Mouse (Mus musculus): ENCODE measurements around the gene Cdon. TPM values are rescaled to one million over a fixed set of nuclear protein-coding genes. Genes with fewer than 3 reads are reported as not detected.

Cdon gene
- total RNA-seq (2014; rRNA removed) (0.37 and 0.87 TPM in 2 replicates), polyA plus RNA-seq (2012; rRNA removed) (0.49 and 0.50 TPM in 2 replicates)

- Histone ChIP-seq H3K4me1 (ENCODE audit: control insufficient read depth, insufficient read depth, low read length) (peaks cover 3% of the 10 kb centered on the region; the same call in 1 of the 2 replicates), H3K36me3 (ENCODE audit: control insufficient read depth, insufficient read depth, low read length) (no peaks in the 10 kb centered on the region), H3K4me3 (ENCODE audit: insufficient read depth, low read depth, low read length) (peak within 1 kb of the TSS; percentile 99), H3K27ac (replicated peaks; ENCODE audit: insufficient read depth, low read depth, low read length) (peak within 1 kb of the TSS; percentile 99), H3K27me3 (ENCODE audit: control insufficient read depth, insufficient read depth, low read length) (no peaks in the 10 kb centered on the region), H3K79me2 (ENCODE audit: control insufficient read depth, insufficient read depth, low read length) (peaks cover 3% of the 10 kb centered on the region; the same call in 1 of the 2 replicates), H3K9ac (ENCODE audit: low read depth, low read length) (peak within 1 kb of the TSS; percentile 100)
- no peak for TF ChIP-seq POLR2A (IDR thresholded peaks at IDR 0.05; ENCODE audit: extremely low read depth, insufficient read depth, low read length)
- no peak for TF ChIP-seq CTCF (IDR thresholded peaks at IDR 0.05; ENCODE audit: low read depth, low read length)
- under 1% methylated on average over 70 of the region's 97 CpGs for WGBS
- peak; percentile 67 for DNase-seq (ENCODE audit: extremely low read depth, low read depth, low spot score)
These were observed at the start of gene Cdon for GRCm38 (mm10) chr9:35420805-35421719. Cdon (plus strand) TSS chr9:35421128.

DNA sequence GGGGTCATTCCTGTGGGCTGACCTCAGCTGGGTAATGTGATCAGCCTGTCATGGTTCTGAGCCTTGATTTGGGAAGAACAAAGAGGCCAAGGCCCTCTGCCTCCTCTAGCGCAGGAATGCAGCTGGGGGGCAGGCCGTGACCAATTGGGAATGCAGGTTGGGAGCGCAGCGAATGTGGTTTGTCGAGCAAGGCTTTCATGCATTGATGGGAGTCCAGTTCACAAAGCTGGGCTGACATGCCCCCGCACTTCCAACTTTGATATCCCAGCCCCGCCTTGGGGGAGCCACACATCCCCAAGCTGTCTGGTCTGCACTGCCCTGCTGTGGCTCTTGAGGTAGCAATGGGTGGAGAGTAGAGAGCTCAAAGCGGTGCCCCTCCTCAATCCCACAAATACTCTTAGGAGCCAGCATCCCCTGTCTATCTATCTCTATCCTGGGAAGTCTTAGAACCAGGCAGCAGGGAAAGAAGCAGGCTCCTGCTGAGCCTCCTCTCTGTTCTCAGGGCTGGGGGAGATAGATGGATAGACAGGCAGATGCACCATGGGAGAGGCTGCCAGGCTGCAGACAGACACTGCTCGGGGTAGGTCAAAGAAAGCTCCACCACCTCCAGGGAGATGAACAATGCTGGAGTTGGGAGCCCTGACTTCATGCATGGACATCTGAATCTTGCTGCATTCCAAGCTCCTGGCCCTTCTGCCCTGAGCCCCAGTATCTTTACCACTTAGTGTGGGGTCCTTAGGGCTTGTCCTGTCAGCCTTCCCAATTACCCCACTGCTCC is 48.4 kb upstream of the Cdon start:
- Histone ChIP-seq H3K27ac (replicated peaks; ENCODE audit: insufficient read depth, low read depth, low read length) (no peak overlapping the region), H3K36me3 (ENCODE audit: control insufficient read depth, insufficient read depth, low read length) (no peaks in the 10 kb centered on the region), H3K79me2 (ENCODE audit: control insufficient read depth, insufficient read depth, low read length) (no peaks in the 10 kb centered on the region), H3K4me3 (ENCODE audit: insufficient read depth, low read depth, low read length) (no peak overlapping the region), H3K4me1 (ENCODE audit: control insufficient read depth, insufficient read depth, low read length) (no peaks in the 10 kb centered on the region), H3K9ac (ENCODE audit: low read depth, low read length) (no peak overlapping the region), H3K27me3 (ENCODE audit: control insufficient read depth, insufficient read depth, low read length) (no peaks in the 10 kb centered on the region)
- DNase-seq (ENCODE audit: extremely low read depth, low read depth, low spot score) = no peak
- TF ChIP-seq CTCF (IDR thresholded peaks at IDR 0.05; ENCODE audit: low read depth, low read length) (no peak), POLR2A (IDR thresholded peaks at IDR 0.05; ENCODE audit: extremely low read depth, insufficient read depth, low read length) (no peak)
- 68% methylated on average over 9 of the region's 9 CpGs for WGBS

DNA sequence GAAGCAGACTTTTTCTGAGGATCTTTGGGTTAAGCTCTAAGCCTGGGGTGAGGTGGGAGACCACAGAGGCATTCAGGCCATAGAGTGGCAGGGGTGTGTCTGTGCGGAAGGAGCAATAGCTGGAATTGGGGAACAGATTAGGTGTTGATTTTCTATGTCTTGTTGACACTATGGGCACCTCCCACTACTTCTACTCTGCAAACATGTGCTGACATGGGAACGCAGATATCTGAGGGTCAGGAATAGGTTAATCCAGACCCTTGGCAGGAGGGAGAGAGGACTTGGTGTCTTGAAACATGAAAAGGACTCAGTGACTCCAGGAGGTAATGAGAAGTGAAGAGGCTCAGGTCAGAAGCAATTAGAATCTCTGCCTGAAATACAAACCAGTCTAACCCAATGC is 43.0 kb upstream of the Cdon start:
- Histone ChIP-seq H3K9ac (ENCODE audit: low read depth, low read length) (no peak overlapping the region), H3K27ac (replicated peaks; ENCODE audit: insufficient read depth, low read depth, low read length) (no peak overlapping the region), H3K4me1 (ENCODE audit: control insufficient read depth, insufficient read depth, low read length) (no peaks in the 10 kb centered on the region), H3K27me3 (ENCODE audit: control insufficient read depth, insufficient read depth, low read length) (no peaks in the 10 kb centered on the region), H3K4me3 (ENCODE audit: insufficient read depth, low read depth, low read length) (no peak overlapping the region), H3K36me3 (ENCODE audit: control insufficient read depth, insufficient read depth, low read length) (no peaks in the 10 kb centered on the region), H3K79me2 (ENCODE audit: control insufficient read depth, insufficient read depth, low read length) (no peaks in the 10 kb centered on the region)
- no peak for DNase-seq (ENCODE audit: extremely low read depth, low read depth, low spot score)
- 66% methylated on average over 2 of the region's 2 CpGs for WGBS
- TF ChIP-seq CTCF (IDR thresholded peaks at IDR 0.05; ENCODE audit: low read depth, low read length) (no peak), POLR2A (IDR thresholded peaks at IDR 0.05; ENCODE audit: extremely low read depth, insufficient read depth, low read length) (no peak)

DNA sequence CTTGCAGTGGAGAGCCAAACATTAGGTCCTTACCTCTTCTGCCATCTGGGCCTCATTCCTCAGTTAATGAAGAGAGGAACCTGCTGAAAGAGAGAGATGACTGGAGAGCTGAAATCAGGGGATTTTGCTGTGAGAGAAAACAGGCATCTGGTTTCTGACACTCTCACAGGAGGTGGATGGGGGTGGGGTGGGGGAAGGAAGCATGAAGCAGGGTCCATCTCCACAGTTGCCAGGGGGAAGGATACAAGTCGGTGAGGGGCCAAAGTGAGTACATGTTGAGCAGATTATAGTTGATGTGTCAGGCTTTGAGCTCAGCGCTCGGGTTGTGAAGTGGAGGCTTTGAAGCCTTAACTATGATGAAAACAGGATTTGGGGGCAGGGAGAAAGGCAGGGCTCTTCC is 41.9 kb upstream of the Cdon start:
- no peaks in the 10 kb centered on the region for H3K27me3 ChIP-seq (ENCODE audit: control insufficient read depth, insufficient read depth, low read length)
- no peaks in the 10 kb centered on the region for H3K79me2 ChIP-seq (ENCODE audit: control insufficient read depth, insufficient read depth, low read length)
- 80% methylated on average over 3 of the region's 3 CpGs for WGBS
- no peak for DNase-seq (ENCODE audit: extremely low read depth, low read depth, low spot score)
- H3K4me3 ChIP-seq (ENCODE audit: insufficient read depth, low read depth, low read length) = no peak overlapping the region
- H3K9ac ChIP-seq (ENCODE audit: low read depth, low read length) = no peak overlapping the region
- H3K27ac ChIP-seq (replicated peaks; ENCODE audit: insufficient read depth, low read depth, low read length) = no peak overlapping the region
- TF ChIP-seq POLR2A (IDR thresholded peaks at IDR 0.05; ENCODE audit: extremely low read depth, insufficient read depth, low read length) = no peak
- TF ChIP-seq CTCF (IDR thresholded peaks at IDR 0.05; ENCODE audit: low read depth, low read length) = no peak
- no peaks in the 10 kb centered on the region for H3K4me1 ChIP-seq (ENCODE audit: control insufficient read depth, insufficient read depth, low read length)
- H3K36me3 ChIP-seq (ENCODE audit: control insufficient read depth, insufficient read depth, low read length) = no peaks in the 10 kb centered on the region

DNA sequence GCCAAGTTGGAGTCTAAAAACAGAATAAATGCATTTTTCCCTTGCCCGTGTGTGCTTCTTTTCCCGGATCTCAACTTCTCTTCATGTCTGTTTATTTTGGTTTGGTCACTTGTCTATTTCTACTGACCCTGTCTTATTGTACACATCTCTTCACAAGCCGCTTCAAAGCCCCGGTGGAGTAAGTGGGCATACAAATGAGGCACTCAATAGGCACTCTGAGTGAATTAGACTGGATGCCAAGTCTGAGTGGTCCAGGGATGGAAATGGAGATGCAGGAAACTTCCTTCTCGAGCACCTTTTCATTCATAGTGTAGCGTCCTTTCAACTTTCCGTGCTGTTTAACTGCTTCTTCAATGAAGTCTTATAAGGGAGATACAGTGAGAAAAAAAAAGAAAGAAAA is 21.0 kb upstream of the Cdon start:
- Histone ChIP-seq H3K79me2 (ENCODE audit: control insufficient read depth, insufficient read depth, low read length) (no peaks in the 10 kb centered on the region), H3K9ac (ENCODE audit: low read depth, low read length) (no peak overlapping the region), H3K27me3 (ENCODE audit: control insufficient read depth, insufficient read depth, low read length) (no peaks in the 10 kb centered on the region), H3K27ac (replicated peaks; ENCODE audit: insufficient read depth, low read depth, low read length) (no peak overlapping the region), H3K4me1 (ENCODE audit: control insufficient read depth, insufficient read depth, low read length) (no peaks in the 10 kb centered on the region), H3K4me3 (ENCODE audit: insufficient read depth, low read depth, low read length) (no peak overlapping the region), H3K36me3 (ENCODE audit: control insufficient read depth, insufficient read depth, low read length) (no peaks in the 10 kb centered on the region)
- TF ChIP-seq POLR2A (IDR thresholded peaks at IDR 0.05; ENCODE audit: extremely low read depth, insufficient read depth, low read length) (no peak), CTCF (IDR thresholded peaks at IDR 0.05; ENCODE audit: low read depth, low read length) (no peak)
- DNase-seq (ENCODE audit: extremely low read depth, low read depth, low spot score) = no peak
- 72% methylated on average over 7 of the region's 7 CpGs for WGBS
